Mouse (Mus musculus) kidney, postnatal 4 days (tissue): ENCODE results near the gene Saa2.

ENCODE experiments used
- DNase-seq, 2 experiments: peaks; one replicate each; pipeline ENCODE4 v3.0.0; 2021; ENCODE audit warnings: mixed read lengths in 2 of 2

The Saa2 gene

GRCm38 (mm10) chr7:46764672-46765071 lies 13.1 kb downstream of the Saa2 start:
- DNase-seq, result no peak

DNA sequence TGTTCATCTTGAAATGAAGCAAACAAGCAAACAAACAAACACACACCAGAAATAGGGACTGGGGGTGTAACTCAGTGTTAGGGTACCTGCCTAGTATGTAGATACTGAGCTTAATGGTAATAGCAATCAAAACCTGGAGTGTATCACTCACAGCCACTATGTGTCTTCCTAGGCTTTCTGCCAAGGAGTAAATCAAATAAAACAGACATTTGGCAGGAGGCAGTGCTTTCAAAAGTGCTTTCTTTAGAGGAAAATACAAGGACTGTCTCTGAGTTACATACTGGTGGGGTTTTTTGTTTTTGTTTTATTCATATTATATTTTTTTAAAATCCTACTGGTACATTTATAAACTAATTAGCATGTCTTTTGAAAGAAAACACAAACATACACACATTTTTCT lies 15.8 kb downstream of the Saa2 start:
- DNase-seq, result no peak

- DNase-seq, result no peak
These were observed 16.9 kb downstream of the Saa2 start for GRCm38 (mm10) chr7:46768451-46768850.

GRCm38 (mm10) chr7:46770706-46771105 lies 19.1 kb downstream of the Saa2 start:
- peak; percentile 72 to 73 for DNase-seq

- no peak for DNase-seq
These were observed 37.7 kb downstream of the Saa2 start for GRCm38 (mm10) chr7:46789177-46789849.

GRCm38 (mm10) chr7:46793871-46794270 lies 42.3 kb downstream of the Saa2 start:
- DNase-seq, result no peak

GRCm38 (mm10) chr7:46795287-46796205 lies 44.0 kb downstream of the Saa2 start, which contains the start of the genes Hps5 and Gtf2h1:
Gene Hps5 (minus strand): TSS chr7:46796064.
Gene Gtf2h1 (plus strand): TSS chr7:46796103.
- peak; percentile 99 for DNase-seq

DNA sequence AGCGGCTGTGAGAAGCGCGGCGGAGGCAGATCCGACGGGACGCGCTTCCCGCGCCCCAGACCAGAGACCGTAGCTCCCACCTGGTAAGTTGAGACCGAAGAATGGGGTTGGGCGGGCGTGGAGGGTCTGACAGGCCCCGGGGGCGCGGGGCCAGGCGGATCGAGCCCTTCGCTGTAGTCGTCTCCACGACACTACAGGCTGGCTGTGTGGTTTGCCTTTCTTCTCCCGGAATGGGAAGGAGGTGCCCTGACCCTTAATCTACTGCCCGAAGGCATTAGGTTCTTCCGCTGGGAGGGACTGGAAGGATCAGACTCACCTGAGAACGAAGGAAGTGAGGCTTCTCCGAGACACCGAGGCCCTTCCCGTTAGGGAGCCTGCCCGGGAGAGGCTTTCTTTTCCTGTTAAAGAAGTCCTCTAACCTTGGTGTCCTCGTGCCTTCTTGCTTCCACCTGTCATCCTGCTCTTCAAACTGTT lies 44.7 kb downstream of the Saa2 start:
- DNase-seq, result no peak

DNA sequence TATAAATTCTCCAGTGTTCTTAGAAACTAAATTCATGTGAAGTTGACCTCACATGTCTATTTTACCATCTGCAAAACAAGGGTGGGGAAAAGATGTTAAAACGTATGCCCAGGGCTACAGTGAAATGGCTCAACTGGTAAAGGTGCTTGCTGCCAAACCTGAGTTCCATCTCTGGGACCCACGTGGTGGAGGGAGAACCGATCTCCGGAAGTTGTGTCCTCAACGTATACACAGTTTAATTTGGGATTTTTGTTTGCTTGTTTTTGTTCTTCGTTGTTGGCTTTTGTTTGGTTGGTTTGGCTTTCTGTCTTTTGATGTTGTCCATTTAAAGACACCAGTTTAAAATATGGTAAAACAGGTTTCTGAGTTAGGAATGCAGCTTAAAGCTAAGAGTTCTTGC lies 45.2 kb downstream of the Saa2 start:
- DNase-seq, result no peak
